Mouse (Mus musculus) right cerebral cortex, adult 2 months (tissue): ENCODE data around the gene Erf.

Source experiments
- DNase-seq, 2 experiments: peaks; one replicate each; pipeline ENCODE4 v3.0.0; 2021 to 2022; ENCODE audit warnings: low spot score in 2 of 2

Erf gene

GRCm38 (mm10) chr7:25250141-25250972 lies at the start of gene Erf:
Gene Erf (minus strand): TSS chr7:25250761.
- DNase-seq: peak; percentile 93 to 96

GRCm38 (mm10) chr7:25297454-25298325 lies 47.1 kb upstream of the Erf start, which contains the start of gene Pafah1b3:
Gene Pafah1b3 (minus strand): TSS chr7:25297986.
- peak; percentile 87 to 90 for DNase-seq

GRCm38 (mm10) chr7:25296945-25297453 lies 46.4 kb upstream of the Erf start:
- no peak for DNase-seq

- DNase-seq: no peak
Measured at GRCm38 (mm10) chr7:25294960-25295722, 44.6 kb upstream of the Erf start.

GRCm38 (mm10) chr7:25294495-25294894 lies 43.9 kb upstream of the Erf start:
- DNase-seq: no peak

- DNase-seq: no peak
Measured at GRCm38 (mm10) chr7:25293191-25293739, 42.7 kb upstream of the Erf start.

- DNase-seq: no peak
Measured at GRCm38 (mm10) chr7:25292107-25292506, 41.5 kb upstream of the Erf start.

- no peak for DNase-seq
Measured at GRCm38 (mm10) chr7:25290911-25291310, 40.4 kb upstream of the Erf start.

- no peak for DNase-seq
Measured at GRCm38 (mm10) chr7:25290463-25290862, 39.9 kb upstream of the Erf start.

GRCm38 (mm10) chr7:25289925-25290324 lies 39.4 kb upstream of the Erf start:
- no peak for DNase-seq

- no peak for DNase-seq
Measured at GRCm38 (mm10) chr7:25288721-25289120, 38.2 kb upstream of the Erf start.

- no peak for DNase-seq
Measured at GRCm38 (mm10) chr7:25288011-25288410, 37.5 kb upstream of the Erf start.

- no peak for DNase-seq
Measured at GRCm38 (mm10) chr7:25286989-25287388, 36.4 kb upstream of the Erf start.

- no peak for DNase-seq
Measured at GRCm38 (mm10) chr7:25285511-25286238, 35.1 kb upstream of the Erf start.

- no peak for DNase-seq
Measured at GRCm38 (mm10) chr7:25284766-25285165, 34.2 kb upstream of the Erf start.

- DNase-seq: no peak
Measured at GRCm38 (mm10) chr7:25284171-25284570, 33.6 kb upstream of the Erf start.

GRCm38 (mm10) chr7:25283637-25284036 lies 33.1 kb upstream of the Erf start:
- DNase-seq: no peak

GRCm38 (mm10) chr7:25282731-25283211 lies 32.2 kb upstream of the Erf start:
- peak in 1 of 2 experiments; percentile 35 for DNase-seq

GRCm38 (mm10) chr7:25281734-25282601 lies 31.4 kb upstream of the Erf start:
- peak; percentile 94 for DNase-seq
